Mouse (Mus musculus) myocyte (in vitro differentiated cells): ENCODE results near the gene Ank.

Source experiments
- CEBPB ChIP-seq: IDR thresholded peaks from 2 replicates; pipeline ENCODE4 v1.6.1; 2011; ENCODE audit warnings: mild to moderate bottlenecking, moderate library complexity; ENCODE audit not compliant: poor library complexity, insufficient read depth, severe bottlenecking
- E2F4 ChIP-seq: IDR thresholded peaks from one replicate; pipeline ENCODE4 v1.6.1; 2011; ENCODE audit warnings: mild to moderate bottlenecking, control low read depth, moderate library complexity; ENCODE audit not compliant: insufficient read depth
- MAX ChIP-seq: IDR thresholded peaks from one replicate; pipeline ENCODE4 v1.6.1; 2011; ENCODE audit warnings: low read depth, mild to moderate bottlenecking, control low read depth
- MYOD1 ChIP-seq, 3 experiments: IDR thresholded peaks; one replicate each; pipeline ENCODE4 v1.6.1; 2011; ENCODE audit warnings: control low read depth in 2 of 3, low read depth in 2 of 3, mild to moderate bottlenecking in 2 of 3, moderate library complexity in 1 of 3; ENCODE audit not compliant: insufficient read length in 2 of 3, control insufficient read depth in 1 of 3
- MYOG ChIP-seq, 3 experiments: IDR thresholded peaks; one replicate each; pipeline ENCODE4 v1.6.1; 2011; ENCODE audit warnings: control low read depth in 2 of 3, low read depth in 2 of 3, mild to moderate bottlenecking in 2 of 3; ENCODE audit not compliant: insufficient read length in 2 of 3, control insufficient read depth in 1 of 3, insufficient read depth in 1 of 3
- POLR2A ChIP-seq: IDR thresholded peaks from one replicate; pipeline ENCODE4 v1.6.1; 2011; ENCODE audit warnings: low read depth, mild to moderate bottlenecking, control low read depth, moderate library complexity; ENCODE audit not compliant: insufficient read length
- POLR2AphosphoS2 ChIP-seq: IDR thresholded peaks from one replicate; pipeline ENCODE4 v1.6.1; 2011; ENCODE audit warnings: low read depth, control low read depth; ENCODE audit not compliant: insufficient read length
- REST ChIP-seq: IDR thresholded peaks from one replicate; pipeline ENCODE4 v1.6.1; 2011; ENCODE audit warnings: mild to moderate bottlenecking, control low read depth, moderate library complexity; ENCODE audit not compliant: insufficient read depth, insufficient read length
- SRF ChIP-seq: IDR thresholded peaks from one replicate; pipeline ENCODE4 v1.6.1; 2011; ENCODE audit warnings: low read depth; ENCODE audit not compliant: control insufficient read depth, insufficient read length
- TCF12 ChIP-seq: IDR thresholded peaks from one replicate; pipeline ENCODE4 v1.6.1; 2011; ENCODE audit warnings: mild to moderate bottlenecking, control low read depth; ENCODE audit not compliant: poor library complexity, insufficient read depth, severe bottlenecking
- TCF3 ChIP-seq: IDR thresholded peaks from one replicate; pipeline ENCODE4 v1.6.1; 2011; ENCODE audit warnings: low read depth, control low read depth; ENCODE audit not compliant: insufficient read length
- USF1 ChIP-seq: IDR thresholded peaks from one replicate; pipeline ENCODE4 v1.6.1; 2011; ENCODE audit warnings: low read depth, mild to moderate bottlenecking, control low read depth, moderate library complexity

- no peak for TF ChIP-seq MAX
- no peak for TF ChIP-seq POLR2A
- no peak for TF ChIP-seq CEBPB
- TF ChIP-seq TCF12, result no peak
- no peak for TF ChIP-seq POLR2AphosphoS2
- no peak for TF ChIP-seq REST
- TF ChIP-seq E2F4, result no peak
- TF ChIP-seq USF1, result no peak
- TF ChIP-seq MYOG (IDR thresholded peaks at IDR 0.05; ENCODE audit: control insufficient read depth in 1 of 3, insufficient read depth in 1 of 3, insufficient read length in 2 of 3, low read depth in 2 of 3), result no peak
- TF ChIP-seq TCF3, result no peak
- TF ChIP-seq MYOD1 (IDR thresholded peaks at IDR 0.05; ENCODE audit: control insufficient read depth in 1 of 3, insufficient read length in 2 of 3, low read depth in 2 of 3), result no peak
- no peak for TF ChIP-seq SRF
These were observed 138.1 kb downstream of the Ank start for GRCm38 (mm10) chr15:27604558-27604957.
